ENCODE assay signal across 8 mouse cellular contexts in the genomic region with DNA sequence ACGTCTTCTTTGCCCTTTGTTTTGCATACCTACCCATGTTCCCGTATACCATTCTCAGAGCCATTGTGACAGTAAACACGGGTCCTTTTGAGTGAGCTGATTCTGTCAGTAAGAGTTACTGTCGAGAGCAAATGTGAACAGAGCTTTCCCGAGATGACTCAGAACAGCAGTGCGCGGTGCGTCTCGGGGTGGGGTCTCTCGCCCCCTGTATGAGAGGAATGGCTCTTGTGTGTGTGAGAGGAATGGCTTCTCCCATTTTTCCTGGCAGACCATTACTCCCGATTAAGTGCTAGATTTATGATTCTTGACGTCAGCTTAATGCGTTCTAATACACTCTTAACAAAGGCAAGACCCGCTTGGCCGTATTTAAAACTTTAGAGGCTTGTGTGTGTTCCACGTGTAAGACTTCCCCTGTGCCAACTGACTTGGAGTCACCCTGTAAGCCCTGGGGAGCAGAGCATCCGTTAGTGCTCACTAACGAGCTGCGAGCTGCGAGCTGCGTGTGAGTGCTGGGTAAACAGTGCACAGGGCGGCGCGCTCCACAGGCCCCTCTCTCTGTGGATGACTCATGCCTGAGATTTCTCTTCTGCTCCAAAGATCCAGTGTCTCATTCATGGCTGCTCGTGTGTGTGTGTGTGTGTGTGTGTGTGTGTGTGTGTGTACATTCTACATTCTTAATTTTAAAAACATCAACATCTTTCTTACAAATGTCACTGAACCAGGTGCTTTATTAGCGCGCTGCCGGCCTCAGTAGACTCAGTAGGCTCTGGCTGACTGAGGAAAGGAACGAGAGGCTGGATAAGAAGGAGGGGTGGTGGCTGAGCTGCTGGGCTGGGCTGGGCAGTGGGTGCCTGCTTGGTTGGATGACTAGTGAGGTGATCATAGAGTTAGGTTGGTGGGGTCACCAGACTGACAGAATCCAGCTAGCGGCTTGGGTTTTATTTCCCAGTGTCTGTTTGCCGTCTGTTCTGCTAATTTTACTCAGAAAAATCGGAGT. TPM values are rescaled to one million over a fixed set of nuclear protein-coding genes. Genes with fewer than 3 reads are reported as not detected.
DNase-seq lines count a peak whose midpoint lies in the region; ATAC-seq and TF ChIP-seq lines count a peak whose summit lies in the region.

No protein-coding gene starts in this region.

- no peak overlapping the region for H3K9ac ChIP-seq in kidney, embryonic 14.5 days (ENCODE audit: low read depth, low read length)
- H3K9ac ChIP-seq in limb, embryonic 15.5 days = no peak overlapping the region
- H3K9ac ChIP-seq in stomach, embryonic 16.5 days (ENCODE audit: low read length) = no peak overlapping the region

- no peak for DNase-seq in kidney, adult 8-10 months
- peak; percentile 93 for DNase-seq in MN1 (ENCODE audit: low spot score)
- peak; percentile 59 for DNase-seq in brain, embryonic 14.5 days (ENCODE audit: low read depth)
- no peak for DNase-seq in thymus, postnatal 0 days (ENCODE audit: low spot score)
- no peak for DNase-seq in spleen, postnatal 36 days (ENCODE audit: low spot score in 2 of 2)

- H3K4me2 ChIP-seq in kidney, embryonic 14.5 days (replicated peaks; ENCODE audit: low read depth, low read length) = peak overlapping the region; percentile 4; the same call in 1 of the 2 replicates
- peak overlapping the region; percentile 27 for H3K4me2 ChIP-seq in limb, embryonic 15.5 days
- peak overlapping the region; percentile 39 for H3K4me2 ChIP-seq in stomach, embryonic 16.5 days (ENCODE audit: low read depth, low read length)

- no peak overlapping the region for H3K4me3 ChIP-seq in kidney, embryonic 14.5 days (ENCODE audit: low read length)
- H3K4me3 ChIP-seq in limb, embryonic 15.5 days = no peak overlapping the region
- H3K4me3 ChIP-seq in stomach, embryonic 16.5 days (replicated peaks; ENCODE audit: low read length) = 0 out of 2 replicates have a peak overlapping the region, but pooled peaks have one; percentile 3

- 37% methylated on average over 32 of the region's 32 CpGs for WGBS in kidney, embryonic 14.5 days
- WGBS in limb, embryonic 15.5 days = 40% methylated on average over 32 of the region's 32 CpGs
- 27% methylated on average over 32 of the region's 32 CpGs for WGBS in stomach, embryonic 16.5 days

- no peaks in the 10 kb centered on the region for H3K9me3 ChIP-seq in kidney, embryonic 14.5 days (ENCODE audit: control insufficient read depth, low read length)
- no peaks in the 10 kb centered on the region for H3K9me3 ChIP-seq in limb, embryonic 15.5 days
- no peaks in the 10 kb centered on the region for H3K9me3 ChIP-seq in stomach, embryonic 16.5 days (replicated peaks; ENCODE audit: control insufficient read depth, low read length)

- no peak for TF ChIP-seq POLR2A in brain, embryonic 14.5 days (IDR thresholded peaks at IDR 0.05; ENCODE audit: borderline replicate concordance, extremely low read depth, insufficient read depth, insufficient read length, poor library complexity, severe bottlenecking)

- H3K4me1 ChIP-seq in kidney, embryonic 14.5 days (ENCODE audit: control insufficient read depth, insufficient read depth, low read length) = peaks cover 26% of the 10 kb centered on the region
- H3K4me1 ChIP-seq in limb, embryonic 15.5 days = peaks cover 26% of the 10 kb centered on the region
- H3K4me1 ChIP-seq in stomach, embryonic 16.5 days (ENCODE audit: control insufficient read depth, insufficient read depth, low read length) = peaks cover 36% of the 10 kb centered on the region

- TF ChIP-seq CTCF in brain, embryonic 14.5 days (IDR thresholded peaks at IDR 0.05; ENCODE audit: borderline replicate concordance, extremely low read depth, insufficient read depth, insufficient read length) = no peak

- no peaks in the 10 kb centered on the region for H3K36me3 ChIP-seq in kidney, embryonic 14.5 days (ENCODE audit: control insufficient read depth, insufficient read depth, low read length)
- no peaks in the 10 kb centered on the region for H3K36me3 ChIP-seq in limb, embryonic 15.5 days
- H3K36me3 ChIP-seq in stomach, embryonic 16.5 days (ENCODE audit: control insufficient read depth, insufficient read depth, low read length) = no peaks in the 10 kb centered on the region

- ATAC-seq in kidney, embryonic 14.5 days (ENCODE audit: low FRiP score, low TSS enrichment) = peak; percentile 48; the same call in 1 of the 2 replicates
- ATAC-seq in limb, embryonic 15.5 days (ENCODE audit: insufficient number of reproducible peaks, low FRiP score, low TSS enrichment, low read depth) = peak; percentile 49; the same call in 1 of the 2 replicates
- peak; percentile 90 for ATAC-seq in stomach, embryonic 16.5 days (ENCODE audit: insufficient read depth, low FRiP score)

- H3K27me3 ChIP-seq in kidney, embryonic 14.5 days (ENCODE audit: control insufficient read depth, insufficient read depth, low read length) = no peaks in the 10 kb centered on the region
- H3K27me3 ChIP-seq in limb, embryonic 15.5 days = no peaks in the 10 kb centered on the region
- no peaks in the 10 kb centered on the region for H3K27me3 ChIP-seq in stomach, embryonic 16.5 days (ENCODE audit: control insufficient read depth, insufficient read depth, low read length)

- H3K27ac ChIP-seq in kidney, embryonic 14.5 days (ENCODE audit: low read depth, low read length) = no peak overlapping the region
- no peak overlapping the region for H3K27ac ChIP-seq in limb, embryonic 15.5 days
- H3K27ac ChIP-seq in stomach, embryonic 16.5 days (ENCODE audit: low read length) = peak overlapping the region; percentile 72

RNA-seq across cellular contexts. Expression of gene Slc4a8, which starts 15.8 kb away (rescaled TPM):
- polyA plus RNA-seq in kidney, embryonic 14.5 days (2014; fragmentation: Nextera tagmentation; extraction: Ambion mirVana) = 7.6 and 8.5 TPM in 2 replicates
- polyA plus RNA-seq in brain, embryonic 14.5 days (2012; rRNA removed) = 23.8 and 31.3 TPM in 2 replicates
- polyA plus RNA-seq in limb, embryonic 15.5 days (2015; fragmentation: Nextera tagmentation; extraction: Ambion mirVana) = 3.2 and 3.7 TPM in 2 replicates
- 3.9 and 4.7 TPM in 2 replicates for polyA plus RNA-seq in stomach, embryonic 16.5 days (2015; fragmentation: Nextera tagmentation; extraction: Ambion mirVana)
- 2.1 and 2.7 TPM in 2 replicates for polyA plus RNA-seq in thymus, postnatal 0 days (2015; fragmentation: Nextera tagmentation; extraction: Ambion mirVana)

RNA-seq across cellular contexts. Expression of gene Galnt6, which starts 48.1 kb away (rescaled TPM):
- polyA plus RNA-seq in kidney, embryonic 14.5 days (2014; fragmentation: Nextera tagmentation; extraction: Ambion mirVana) = 0.16 and 0.17 TPM in 2 replicates
- 0.09 and 0.22 TPM in 2 replicates for polyA plus RNA-seq in brain, embryonic 14.5 days (2012; rRNA removed)
- 6.3 and 7.3 TPM in 2 replicates for polyA plus RNA-seq in limb, embryonic 15.5 days (2015; fragmentation: Nextera tagmentation; extraction: Ambion mirVana)
- polyA plus RNA-seq in stomach, embryonic 16.5 days (2015; fragmentation: Nextera tagmentation; extraction: Ambion mirVana) = 6.9 and 8.7 TPM in 2 replicates
- polyA plus RNA-seq in thymus, postnatal 0 days (2015; fragmentation: Nextera tagmentation; extraction: Ambion mirVana) = 16.6 and 16.9 TPM in 2 replicates

Comparison
In these comparisons a context has a peak if more than half of its experiments do, and no peak if none do; other contexts are left out.
1. DNase-seq: peak in MN1 (single experiment) and brain, embryonic 14.5 days (single experiment); none in kidney, adult 8-10 months (0 of 2), thymus, postnatal 0 days (single experiment) and spleen, postnatal 36 days (0 of 2).
2. Peak in every context shown above with its lines, with median percentiles within 50 percentile points of each other: ATAC-seq and H3K4me2 ChIP-seq.